Mouse (Mus musculus) G1E (cell line): ENCODE results near the gene Gm14408.
"Not testable (repeated sequence)": the region's sequence is repeated elsewhere in the genome, so short reads cannot be mapped to it uniquely, and the experiment has no call there.

Source experiments
- CTCF ChIP-seq: IDR thresholded peaks from 2 replicates; pipeline ENCODE4 v1.5.1; 2012; ENCODE audit warnings: low read depth, low read length, inconsistent platforms, mixed read lengths
- GATA1 ChIP-seq: IDR thresholded peaks from 2 replicates; pipeline ENCODE4 v1.6.1; 2012; ENCODE audit warnings: borderline replicate concordance, low read length, inconsistent platforms, mixed read lengths
- GATA2 ChIP-seq: IDR thresholded peaks from 2 replicates; pipeline ENCODE4 v1.6.1; 2012; ENCODE audit warnings: low read depth, low read length, inconsistent platforms, borderline replicate concordance

DNA sequence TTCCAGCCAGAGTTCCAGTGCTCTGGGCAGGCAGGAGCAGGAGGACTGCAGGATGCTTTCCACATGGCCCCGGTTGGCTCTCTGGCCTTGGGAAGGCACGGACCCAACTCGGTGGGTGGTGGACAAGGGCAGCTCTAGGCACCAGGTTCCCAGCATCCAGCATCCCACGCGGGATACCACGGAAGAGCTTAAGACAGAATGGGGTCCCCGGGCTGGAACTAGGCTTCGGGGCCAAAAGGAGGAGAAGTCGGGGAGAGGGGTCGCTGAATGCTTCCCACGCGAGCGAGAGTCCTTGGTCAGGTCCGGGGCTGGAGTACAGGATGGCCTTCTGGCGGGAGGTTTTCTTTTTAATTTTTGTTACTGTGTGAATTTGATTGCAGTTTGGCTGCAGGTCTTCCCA lies 32.2 kb upstream of the Gm14408 start:
- not testable (repeated sequence) for TF ChIP-seq CTCF, GATA1, GATA2
